Mouse (Mus musculus): ENCODE data around the gene Lgals4.

DNA sequence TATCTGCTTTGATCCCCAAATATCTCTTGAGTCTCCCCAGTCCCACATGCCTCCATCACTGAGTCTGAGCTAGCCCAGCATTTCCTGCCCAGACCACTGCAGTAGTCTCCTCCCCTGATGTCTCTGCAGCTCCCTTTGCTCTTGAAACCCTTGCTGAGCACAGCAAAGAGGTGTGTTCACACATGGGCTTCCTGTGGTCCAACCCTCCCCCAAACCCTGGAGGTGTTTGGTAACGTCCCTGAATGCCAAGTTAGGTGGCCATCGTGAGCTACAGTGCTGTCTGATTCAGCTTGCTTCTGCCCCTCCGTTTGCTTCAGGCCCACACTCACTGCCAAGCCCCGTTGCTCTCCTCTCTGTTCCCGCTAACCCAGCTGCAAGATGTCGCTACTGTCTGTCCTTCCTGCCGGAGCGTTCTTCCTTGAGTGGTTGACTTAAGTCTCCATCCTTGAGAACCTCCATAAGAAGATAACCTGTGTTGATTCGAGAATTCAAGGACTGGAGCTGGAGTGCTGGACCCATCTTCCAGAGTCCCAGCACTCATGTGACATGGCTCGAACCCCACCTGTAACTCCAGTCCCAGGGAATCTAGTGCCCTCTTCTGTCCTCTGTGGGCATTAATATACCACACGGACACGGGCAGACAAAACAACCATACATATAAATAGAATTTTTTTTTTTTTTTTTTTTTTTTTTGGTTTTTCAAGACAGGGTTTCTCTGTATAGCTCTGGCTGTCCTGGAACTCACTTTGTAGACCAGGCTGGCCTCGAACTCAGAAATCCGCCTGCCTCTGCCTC is 41.1 kb upstream of the Lgals4 start:
- TF ChIP-seq POLR2A (IDR thresholded peaks at IDR 0.05; ENCODE audit: insufficient read depth, low read length) (no peak), CTCF (IDR thresholded peaks at IDR 0.05; ENCODE audit: low read depth, low read length) (peak; percentile 35)
